Mouse (Mus musculus) stomach, embryonic 14.5 days (tissue): Measurements from ENCODE around the gene Ptpru. TPM values are rescaled to one million over a fixed set of nuclear protein-coding genes. Genes with fewer than 3 reads are reported as not detected.

Source experiments
- ATAC-seq: fragments of 200-750 bp; cut with Nextera tagmentation; 2 replicates; pipeline ENCODE4 v1.8.0; 2017; ENCODE audit warnings: low read depth, moderate TSS enrichment; ENCODE audit not compliant: insufficient number of reproducible peaks, insufficient read depth, low FRiP score
- H3K27ac ChIP-seq: fragments of 300-500 bp; sonication (generic); 2 replicates; pipeline ENCODE4 v1.5.1; 2014; ENCODE audit warnings: mild to moderate bottlenecking, low read length, moderate library complexity, mixed read lengths
- H3K27me3 ChIP-seq: fragments of 300-500 bp; sonication (generic); 2 replicates; pipeline ENCODE4 v1.6.1; 2014; ENCODE audit warnings: low read length, control low read depth, mixed read lengths; ENCODE audit not compliant: control insufficient read depth, insufficient read depth
- H3K36me3 ChIP-seq: fragments of 300-500 bp; sonication (generic); 2 replicates; pipeline ENCODE4 v1.6.1; 2014; ENCODE audit warnings: mild to moderate bottlenecking, control low read depth, low read length, moderate library complexity, mixed read lengths; ENCODE audit not compliant: control insufficient read depth, insufficient read depth
- H3K4me1 ChIP-seq: fragments of 300-500 bp; sonication (generic); 2 replicates; pipeline ENCODE4 v1.6.1; 2014; ENCODE audit warnings: low read length, control low read depth, mixed read lengths; ENCODE audit not compliant: control insufficient read depth, insufficient read depth
- H3K4me2 ChIP-seq: fragments of 300-500 bp; sonication (generic); replicated peaks from 2 replicates; pipeline ENCODE4 v1.6.1; 2014; ENCODE audit warnings: low read depth, low read length, control low read depth
- H3K4me3 ChIP-seq: fragments of 300-500 bp; sonication (generic); 2 replicates; pipeline ENCODE4 v1.5.1; 2014; ENCODE audit warnings: low read depth, low read length, control low read depth
- H3K9ac ChIP-seq: fragments of 300-500 bp; sonication (generic); replicated peaks from 2 replicates; pipeline ENCODE4 v1.6.1; 2014; ENCODE audit warnings: low read depth, mild to moderate bottlenecking, control low read depth, low read length, moderate library complexity, mixed read lengths
- H3K9me3 ChIP-seq: fragments of 300-500 bp; sonication (generic); 2 replicates; pipeline ENCODE4 v1.6.1; 2016; ENCODE audit warnings: low read depth, low read length, control low read depth; ENCODE audit not compliant: control insufficient read depth
- WGBS: fragments of 180-500 bp; shearing (Covaris S2); extraction: QIAGEN DNeasy Blood & Tissue Kit; methylation state at CpG from one replicate; pipeline ENCODE4 v1.1.7; 2014; 5-methylcytosine and 5-hydroxymethylcytosine counted together
- polyA plus RNA-seq: library from polyadenylated mRNA; unstranded; fragments of >200 nt; fragmentation: Nextera tagmentation; extraction: Ambion mirVana; gene quantifications from 2 replicates; pipeline ENCODE4 v1.2.1, GENCODE M21; 2014

Gene Ptpru
- polyA plus RNA-seq, 1 experiment from 2014 or later: 18.0 TPM

- H3K4me1 ChIP-seq: peaks cover 20% of the 10 kb centered on the region
- no peak for ATAC-seq
- no peak overlapping the region for H3K27ac ChIP-seq
- H3K27me3 ChIP-seq: no peaks in the 10 kb centered on the region
- H3K36me3 ChIP-seq: no peaks in the 10 kb centered on the region
- 74% methylated on average over 8 of the region's 8 CpGs for WGBS
- no peak overlapping the region for H3K4me3 ChIP-seq
- no peaks in the 10 kb centered on the region for H3K9me3 ChIP-seq
- no peak overlapping the region for H3K9ac ChIP-seq
- no peak overlapping the region for H3K4me2 ChIP-seq
These were observed 9.0 kb downstream of the Ptpru start for GRCm38 (mm10) chr4:131829123-131829522.

DNA sequence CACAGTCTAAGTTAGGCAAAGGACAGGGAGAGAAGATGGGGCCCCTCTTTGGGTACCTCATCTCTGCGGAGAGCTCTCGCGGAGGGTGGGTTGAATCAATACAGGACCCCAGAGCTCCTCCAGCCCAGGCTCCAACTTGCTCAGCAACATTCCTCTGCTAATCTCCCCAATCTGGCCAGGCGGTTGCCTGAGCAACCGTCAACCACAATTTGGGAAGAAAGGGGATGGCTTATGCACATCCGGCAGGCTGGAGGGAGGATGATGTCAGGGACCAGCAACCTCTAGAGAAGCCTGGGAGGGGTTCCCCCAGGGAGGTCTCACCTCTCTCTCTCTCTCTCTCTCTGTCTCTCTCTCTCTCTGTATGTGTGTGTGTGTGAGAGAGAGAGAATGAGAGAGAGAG lies 11.2 kb downstream of the Ptpru start:
- H3K4me3 ChIP-seq: no peak overlapping the region
- 7% methylated on average over 6 of the region's 6 CpGs for WGBS
- H3K4me2 ChIP-seq: no peak overlapping the region
- ATAC-seq: no peak
- H3K9me3 ChIP-seq: no peaks in the 10 kb centered on the region
- peaks cover 19% of the 10 kb centered on the region for H3K4me1 ChIP-seq
- H3K27ac ChIP-seq: peak overlapping the region; percentile 44
- no peak overlapping the region for H3K9ac ChIP-seq
- H3K36me3 ChIP-seq: no peaks in the 10 kb centered on the region
- H3K27me3 ChIP-seq: no peaks in the 10 kb centered on the region

DNA sequence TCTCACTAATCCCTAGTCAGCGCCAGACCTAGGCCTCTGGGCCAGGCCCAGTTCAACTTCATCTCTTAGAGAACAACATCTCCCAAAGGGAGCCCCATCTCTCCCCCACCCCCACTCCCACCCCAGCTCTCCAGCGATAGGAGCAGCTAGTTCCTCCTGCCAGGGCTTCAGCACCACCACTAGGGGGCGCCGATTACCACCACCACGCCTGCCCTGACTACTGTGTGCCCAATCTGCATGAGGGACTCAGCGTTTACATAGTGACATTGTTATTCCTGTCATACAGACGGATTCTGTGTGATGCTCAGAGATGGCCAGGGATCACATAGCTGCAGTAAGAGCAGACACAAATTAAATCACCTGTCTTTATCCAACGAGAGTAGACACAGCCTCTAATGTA lies 12.3 kb downstream of the Ptpru start:
- Histone ChIP-seq H3K4me3 (no peak overlapping the region), H3K4me1 (peaks cover 23% of the 10 kb centered on the region), H3K4me2 (no peak overlapping the region), H3K9me3 (no peaks in the 10 kb centered on the region), H3K9ac (no peak overlapping the region), H3K36me3 (no peaks in the 10 kb centered on the region), H3K27me3 (no peaks in the 10 kb centered on the region), H3K27ac (0 out of 2 replicates have a peak overlapping the region, but pooled peaks have one; percentile 74)
- ATAC-seq: no peak
- WGBS: 46% methylated on average over 8 of the region's 8 CpGs

DNA sequence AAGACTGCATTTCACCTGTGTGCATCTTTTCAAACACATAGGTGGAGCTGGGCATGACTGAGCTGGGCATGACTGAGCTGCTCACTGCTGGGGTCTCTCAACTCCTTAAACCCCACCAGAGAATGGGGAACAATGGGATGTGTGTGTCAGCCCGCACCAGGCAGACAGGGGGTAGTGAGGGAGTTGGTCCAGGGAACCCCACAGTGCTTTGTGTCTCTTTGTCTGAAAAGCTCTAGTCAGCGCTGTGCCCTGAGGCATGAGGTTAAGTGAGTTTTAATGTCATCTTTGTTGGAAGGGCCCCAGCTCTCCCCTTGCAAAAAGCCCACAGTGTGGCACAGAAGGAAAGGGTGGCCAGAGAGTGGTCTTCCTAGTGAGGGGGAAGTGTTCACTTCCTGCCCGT lies 13.1 kb downstream of the Ptpru start:
- Histone ChIP-seq H3K27me3 (no peaks in the 10 kb centered on the region), H3K4me1 (peaks cover 23% of the 10 kb centered on the region), H3K9me3 (no peaks in the 10 kb centered on the region), H3K27ac (peak overlapping the region; percentile 74; the same call in 1 of the 2 replicates), H3K9ac (no peak overlapping the region), H3K4me2 (no peak overlapping the region), H3K36me3 (no peaks in the 10 kb centered on the region), H3K4me3 (no peak overlapping the region)
- no peak for ATAC-seq
- WGBS: 60% methylated on average over 3 of the region's 3 CpGs

- Histone ChIP-seq H3K9me3 (no peaks in the 10 kb centered on the region), H3K4me3 (no peak overlapping the region), H3K9ac (no peak overlapping the region), H3K27ac (no peak overlapping the region), H3K36me3 (no peaks in the 10 kb centered on the region), H3K27me3 (no peaks in the 10 kb centered on the region), H3K4me1 (peaks cover 19% of the 10 kb centered on the region), H3K4me2 (no peak overlapping the region)
- ATAC-seq: no peak; the same call in 1 of the 2 replicates
- WGBS: 68% methylated on average over 3 of the region's 3 CpGs
These were observed 15.5 kb downstream of the Ptpru start for GRCm38 (mm10) chr4:131822583-131822982.

GRCm38 (mm10) chr4:131821161-131821731 lies 16.8 kb downstream of the Ptpru start:
- Histone ChIP-seq H3K9ac (no peak overlapping the region), H3K27ac (no peak overlapping the region), H3K4me3 (no peak overlapping the region), H3K36me3 (no peaks in the 10 kb centered on the region), H3K9me3 (no peaks in the 10 kb centered on the region), H3K27me3 (no peaks in the 10 kb centered on the region), H3K4me1 (peaks cover 7% of the 10 kb centered on the region), H3K4me2 (no peak overlapping the region)
- no peak for ATAC-seq
- WGBS: 45% methylated on average over 16 of the region's 16 CpGs

DNA sequence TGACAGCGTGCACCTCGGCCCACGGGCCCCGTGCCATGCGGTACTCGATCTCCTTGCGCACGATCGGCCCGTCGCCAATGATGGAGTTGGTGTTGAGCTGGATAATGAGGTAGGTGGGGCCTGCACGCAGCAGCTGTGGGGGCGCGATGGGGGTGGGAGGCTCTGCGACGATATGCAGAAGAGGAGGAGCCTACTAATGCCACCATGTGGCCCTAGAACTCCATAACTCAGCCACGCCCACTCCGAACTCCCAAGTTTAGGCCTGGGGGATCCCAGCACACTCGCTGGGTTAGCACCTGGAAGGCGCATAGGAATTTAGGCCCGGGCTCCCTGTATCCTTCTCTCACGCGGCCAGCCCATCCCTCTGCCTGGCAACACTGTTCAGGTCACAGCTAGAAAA lies 19.2 kb downstream of the Ptpru start:
- Histone ChIP-seq H3K9ac (no peak overlapping the region), H3K4me2 (no peak overlapping the region), H3K27me3 (no peaks in the 10 kb centered on the region), H3K36me3 (no peaks in the 10 kb centered on the region), H3K4me3 (no peak overlapping the region), H3K9me3 (no peaks in the 10 kb centered on the region), H3K27ac (no peak overlapping the region), H3K4me1 (peaks cover 7% of the 10 kb centered on the region)
- 46% methylated on average over 23 of the region's 23 CpGs for WGBS
- no peak for ATAC-seq

DNA sequence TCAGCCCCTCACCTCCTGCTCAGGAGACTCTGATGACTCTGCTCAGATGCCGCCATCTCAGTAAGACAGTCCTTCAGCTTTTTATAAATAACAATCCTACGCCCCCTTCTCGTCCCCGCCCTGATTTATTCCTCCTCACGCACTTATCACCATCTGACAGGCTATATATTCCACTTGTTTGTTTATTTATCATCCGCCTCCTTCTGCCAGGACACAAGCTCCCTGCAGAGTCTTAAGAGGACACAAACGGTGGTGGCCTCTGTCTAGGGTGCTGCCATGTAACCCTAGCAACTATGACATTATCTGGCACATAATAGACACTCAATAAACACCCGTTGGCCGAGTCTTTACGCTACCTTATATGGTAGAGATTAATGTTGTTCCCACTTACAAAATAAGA lies 22.3 kb downstream of the Ptpru start:
- H3K27ac ChIP-seq: no peak overlapping the region
- H3K4me2 ChIP-seq: no peak overlapping the region
- no peak overlapping the region for H3K9ac ChIP-seq
- H3K9me3 ChIP-seq: no peaks in the 10 kb centered on the region
- ATAC-seq: no peak
- no peaks in the 10 kb centered on the region for H3K27me3 ChIP-seq
- no peak overlapping the region for H3K4me3 ChIP-seq
- no peaks in the 10 kb centered on the region for H3K36me3 ChIP-seq
- H3K4me1 ChIP-seq: no peaks in the 10 kb centered on the region
- 56% methylated on average over 10 of the region's 10 CpGs for WGBS

GRCm38 (mm10) chr4:131814869-131815268 lies 23.2 kb downstream of the Ptpru start:
- ATAC-seq: no peak
- Histone ChIP-seq H3K9ac (no peak overlapping the region), H3K4me2 (no peak overlapping the region), H3K27me3 (no peaks in the 10 kb centered on the region), H3K9me3 (no peaks in the 10 kb centered on the region), H3K4me1 (no peaks in the 10 kb centered on the region), H3K36me3 (no peaks in the 10 kb centered on the region), H3K4me3 (no peak overlapping the region), H3K27ac (no peak overlapping the region)
- 75% methylated on average over 10 of the region's 10 CpGs for WGBS
